Mouse (Mus musculus) retina, adult 2 months (tissue): Measurements from ENCODE around the gene 3110040N11Rik.

Experiments
- DNase-seq: peaks from one replicate; pipeline ENCODE4 v3.0.0-alpha.2; 2012; ENCODE audit warnings: low read depth, low spot score

The 3110040N11Rik gene

GRCm38 (mm10) chr7:81738720-81739385 lies 50.4 kb downstream of the 3110040N11Rik start:
- DNase-seq, result no peak

- DNase-seq, result no peak
These were observed 53.8 kb downstream of the 3110040N11Rik start for GRCm38 (mm10) chr7:81735300-81736048.

- no peak for DNase-seq
These were observed 56.8 kb downstream of the 3110040N11Rik start for GRCm38 (mm10) chr7:81732183-81733089.
